Mouse (Mus musculus): ENCODE results near the gene Skap1.

DNA sequence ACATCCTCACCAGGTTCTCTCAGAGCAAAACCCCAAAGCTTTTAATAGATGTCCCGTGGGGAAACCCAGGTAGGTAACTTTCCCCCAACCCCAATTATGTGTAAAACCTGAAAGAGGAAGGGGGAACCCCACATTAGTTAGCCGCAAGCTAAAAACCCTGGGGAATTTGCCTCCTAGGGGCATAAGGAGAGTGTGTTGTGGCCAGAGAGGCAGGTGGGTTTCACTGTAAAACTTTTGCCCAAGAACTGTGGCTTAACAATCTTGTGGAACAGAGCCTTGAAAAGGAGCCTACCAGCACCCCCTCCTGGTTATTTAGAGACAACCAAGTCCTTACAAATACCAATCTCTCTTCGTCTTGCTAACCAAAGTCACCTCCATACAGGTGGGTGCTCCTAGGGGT, 310.1 kb downstream of the Skap1 start:
- TF ChIP-seq CTCF (IDR thresholded peaks at IDR 0.05; ENCODE audit: low read depth) (peak; percentile 10; the same call in 1 of the 2 replicates), EP300 (IDR thresholded peaks at IDR 0.05; ENCODE audit: low read depth) (no peak)

All from heart, postnatal 0 days (tissue).